Comparison of ENCODE assay signal across 8 mouse cellular contexts in the genomic region with DNA sequence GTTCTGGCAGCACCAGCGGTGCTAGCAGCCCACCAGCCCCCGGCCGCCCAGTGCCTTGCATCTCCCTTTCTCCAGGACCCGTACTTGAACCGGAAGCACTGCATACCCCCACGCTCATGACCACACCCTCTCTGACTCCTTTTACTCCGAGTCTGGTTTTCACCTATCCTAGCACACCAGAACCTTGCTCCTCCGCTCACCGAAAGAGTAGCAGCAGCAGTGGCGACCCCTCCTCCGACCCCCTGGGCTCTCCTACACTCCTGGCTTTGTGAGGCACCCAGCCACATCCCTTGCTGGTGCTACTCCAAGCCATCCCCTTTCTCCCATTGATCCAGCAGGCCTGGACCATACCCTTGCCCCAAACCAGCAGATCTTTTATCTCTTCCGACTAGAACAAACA. TPM values are rescaled to one million over a fixed set of nuclear protein-coding genes. Genes with fewer than 3 reads are reported as not detected.
DNase-seq lines count a peak whose midpoint lies in the region; TF ChIP-seq lines count a peak whose summit lies in the region.

No protein-coding gene starts in this region.

- no peak for DNase-seq in left cerebral cortex, adult 2 months (ENCODE audit: extremely low spot score in 1 of 2, low spot score in 2 of 2)
- DNase-seq in left cerebral cortex, postnatal 14 days (ENCODE audit: low spot score in 2 of 2) = no peak
- no peak for DNase-seq in forebrain, embryonic 10.5 days (ENCODE audit: extremely low spot score, low spot score)
- no peak for DNase-seq in limb, embryonic 10.5 days (ENCODE audit: low spot score)
- no peak for DNase-seq in frontal cortex, postnatal 36 days (ENCODE audit: low spot score in 2 of 2)
- no peak for DNase-seq in thymus, postnatal 0 days (ENCODE audit: low spot score)
- DNase-seq in spleen, postnatal 4 days (ENCODE audit: low spot score in 2 of 2) = no peak

- peak overlapping the region; percentile 63 for H3K4me3 ChIP-seq in left cerebral cortex, adult 2 months
- H3K4me3 ChIP-seq in forebrain, embryonic 10.5 days = peak overlapping the region; percentile 87
- H3K4me3 ChIP-seq in limb, embryonic 10.5 days = peak overlapping the region; percentile 79; the same call in 1 of the 2 replicates
- peak overlapping the region; percentile 12; the same call in 1 of the 2 replicates for H3K4me3 ChIP-seq in olfactory bulb, adult 2 months (ENCODE audit: insufficient read depth, low read depth, low read length)

- H3K36me3 ChIP-seq in forebrain, embryonic 10.5 days (replicated peaks) = peaks cover 16% of the 10 kb centered on the region
- H3K36me3 ChIP-seq in limb, embryonic 10.5 days = peaks cover 35% of the 10 kb centered on the region

- intact Hi-C loops in left cerebral cortex, adult 2 months (cut with DNase I) = no loop called here
- intact Hi-C loops in left cerebral cortex, postnatal 14 days (cut with DNase I) = no loop called here

- WGBS in forebrain, embryonic 10.5 days = 86% methylated on average over 12 of the region's 12 CpGs
- 82% methylated on average over 12 of the region's 12 CpGs for WGBS in limb, embryonic 10.5 days
- WGBS in olfactory bulb, adult 2 months = 70% methylated on average over 12 of the region's 12 CpGs

- H3K9me3 ChIP-seq in forebrain, embryonic 10.5 days = no peaks in the 10 kb centered on the region
- no peaks in the 10 kb centered on the region for H3K9me3 ChIP-seq in limb, embryonic 10.5 days (replicated peaks)

- TF ChIP-seq CTCF in left cerebral cortex, adult 2 months (IDR thresholded peaks at IDR 0.05) = no peak
- TF ChIP-seq CTCF in olfactory bulb, adult 2 months (IDR thresholded peaks at IDR 0.05; ENCODE audit: insufficient read depth, low read depth, low read length) = no peak

- peaks cover 39% of the 10 kb centered on the region for H3K27me3 ChIP-seq in forebrain, embryonic 10.5 days (ENCODE audit: poor library complexity, severe bottlenecking)
- peaks cover 29% of the 10 kb centered on the region for H3K27me3 ChIP-seq in limb, embryonic 10.5 days (ENCODE audit: low read depth, poor library complexity, severe bottlenecking)

- H3K4me1 ChIP-seq in forebrain, embryonic 10.5 days = peaks cover 43% of the 10 kb centered on the region
- H3K4me1 ChIP-seq in limb, embryonic 10.5 days = peaks cover 39% of the 10 kb centered on the region
- peaks cover 30% of the 10 kb centered on the region for H3K4me1 ChIP-seq in olfactory bulb, adult 2 months (ENCODE audit: control insufficient read depth, insufficient read depth, low read length)

- TF ChIP-seq POLR2A in olfactory bulb, adult 2 months (IDR thresholded peaks at IDR 0.05; ENCODE audit: insufficient read depth, low read depth, low read length) = no peak

- H3K27ac ChIP-seq in left cerebral cortex, adult 2 months = no peak overlapping the region
- no peak overlapping the region for H3K27ac ChIP-seq in forebrain, embryonic 10.5 days
- H3K27ac ChIP-seq in limb, embryonic 10.5 days = no peak overlapping the region
- no peak overlapping the region for H3K27ac ChIP-seq in olfactory bulb, adult 2 months (ENCODE audit: insufficient read depth, low read depth, low read length)

RNA-seq across cellular contexts. Expression of gene Ccdc85b, which starts 2.7 kb away (rescaled TPM):
- total RNA-seq in left cerebral cortex, adult 2 months (2021) = 10 to 100 TPM; 29.5 to 30.6 TPM
- total RNA-seq in left cerebral cortex, postnatal 14 days (2021) = 10 to 100 TPM; 25.8 to 26.3 TPM
- 5.5 and 6.7 TPM in 2 replicates for polyA plus RNA-seq in forebrain, embryonic 10.5 days (2016; fragmentation: Nextera tagmentation; extraction: Ambion mirVana)
- 8.9 and 9.7 TPM in 2 replicates for polyA plus RNA-seq in limb, embryonic 10.5 days (2016; fragmentation: Nextera tagmentation; extraction: Ambion mirVana)
- polyA plus RNA-seq in olfactory bulb, adult 2 months (2012; ENCODE audit: insufficient read depth, insufficient read length, low replicate concordance, missing spikeins) = not detected in 2 replicates
- polyA plus RNA-seq in thymus, postnatal 0 days (2015; fragmentation: Nextera tagmentation; extraction: Ambion mirVana) = 7.3 and 8.2 TPM in 2 replicates

RNA-seq across cellular contexts. Expression of gene Fibp, which starts 5.4 kb away (rescaled TPM):
- 10 to 100 TPM; 88.9 to 92.1 TPM for total RNA-seq in left cerebral cortex, adult 2 months (2021)
- 10 to 100 TPM; 82.9 to 86.6 TPM for total RNA-seq in left cerebral cortex, postnatal 14 days (2021)
- polyA plus RNA-seq in forebrain, embryonic 10.5 days (2016; fragmentation: Nextera tagmentation; extraction: Ambion mirVana) = 93.1 TPM in 2 replicates
- polyA plus RNA-seq in limb, embryonic 10.5 days (2016; fragmentation: Nextera tagmentation; extraction: Ambion mirVana) = 111 and 132 TPM in 2 replicates
- polyA plus RNA-seq in olfactory bulb, adult 2 months (2012; ENCODE audit: insufficient read depth, insufficient read length, low replicate concordance, missing spikeins) = not detected in 2 replicates
- polyA plus RNA-seq in thymus, postnatal 0 days (2015; fragmentation: Nextera tagmentation; extraction: Ambion mirVana) = 104 and 112 TPM in 2 replicates

RNA-seq across cellular contexts. Expression of gene Fosl1, which starts 7.7 kb away (rescaled TPM):
- total RNA-seq in left cerebral cortex, adult 2 months (2021) = under 1 TPM in 1 of 2 experiments, not detected in 1; 0.65 TPM
- total RNA-seq in left cerebral cortex, postnatal 14 days (2021) = not detected
- polyA plus RNA-seq in forebrain, embryonic 10.5 days (2016; fragmentation: Nextera tagmentation; extraction: Ambion mirVana) = not detected in 2 replicates
- not detected in 2 replicates for polyA plus RNA-seq in limb, embryonic 10.5 days (2016; fragmentation: Nextera tagmentation; extraction: Ambion mirVana)
- polyA plus RNA-seq in olfactory bulb, adult 2 months (2012; ENCODE audit: insufficient read depth, insufficient read length, low replicate concordance, missing spikeins) = not detected in 2 replicates
- 0.47 TPM in 1 of 2 replicates, not detected in the other for polyA plus RNA-seq in thymus, postnatal 0 days (2015; fragmentation: Nextera tagmentation; extraction: Ambion mirVana)

RNA-seq across cellular contexts. Expression of gene Ctsw, which starts 13.3 kb away (rescaled TPM):
- total RNA-seq in left cerebral cortex, adult 2 months (2021) = under 1 TPM; 0.36 to 0.47 TPM
- 1 to 10 TPM; 2.2 to 2.7 TPM for total RNA-seq in left cerebral cortex, postnatal 14 days (2021)
- 1.1 and 1.4 TPM in 2 replicates for polyA plus RNA-seq in forebrain, embryonic 10.5 days (2016; fragmentation: Nextera tagmentation; extraction: Ambion mirVana)
- polyA plus RNA-seq in limb, embryonic 10.5 days (2016; fragmentation: Nextera tagmentation; extraction: Ambion mirVana) = 1.6 and 1.9 TPM in 2 replicates
- polyA plus RNA-seq in olfactory bulb, adult 2 months (2012; ENCODE audit: insufficient read depth, insufficient read length, low replicate concordance, missing spikeins) = not detected in 2 replicates
- 42.8 and 43.0 TPM in 2 replicates for polyA plus RNA-seq in thymus, postnatal 0 days (2015; fragmentation: Nextera tagmentation; extraction: Ambion mirVana)

RNA-seq across cellular contexts. Expression of gene Efemp2, which starts 18.7 kb away (rescaled TPM):
- 10 to 100 TPM; 16.8 to 17.2 TPM for total RNA-seq in left cerebral cortex, adult 2 months (2021)
- 10 to 100 TPM; 14.5 to 15.9 TPM for total RNA-seq in left cerebral cortex, postnatal 14 days (2021)
- polyA plus RNA-seq in forebrain, embryonic 10.5 days (2016; fragmentation: Nextera tagmentation; extraction: Ambion mirVana) = 46.9 and 50.9 TPM in 2 replicates
- 85.6 and 99.7 TPM in 2 replicates for polyA plus RNA-seq in limb, embryonic 10.5 days (2016; fragmentation: Nextera tagmentation; extraction: Ambion mirVana)
- not detected in 2 replicates for polyA plus RNA-seq in olfactory bulb, adult 2 months (2012; ENCODE audit: insufficient read depth, insufficient read length, low replicate concordance, missing spikeins)
- polyA plus RNA-seq in thymus, postnatal 0 days (2015; fragmentation: Nextera tagmentation; extraction: Ambion mirVana) = 26.5 and 27.9 TPM in 2 replicates

Comparison
In these comparisons a context has a peak if more than half of its experiments do, and no peak if none do; other contexts are left out.
1. H3K4me3 ChIP-seq: peak in every context shown above with its lines; median percentile 87 in forebrain, embryonic 10.5 days; 79 in limb, embryonic 10.5 days; 63 in left cerebral cortex, adult 2 months; 12 in olfactory bulb, adult 2 months.
2. RNA of gene Fibp, which starts 5.4 kb away (polyA plus RNA-seq): 111 to 132 TPM in limb, embryonic 10.5 days, 104 to 112 TPM in thymus, postnatal 0 days and 93.1 TPM in forebrain, embryonic 10.5 days; not detected in olfactory bulb, adult 2 months; every median in the first group is over 10 times any median in the second.